Mouse (Mus musculus) heart, postnatal 0 days (tissue): Measurements from ENCODE around the gene Eif2ak3.

Experiments used
- CTCF ChIP-seq: IDR thresholded peaks from 2 replicates; pipeline ENCODE4 v1.5.1; 2016; ENCODE audit warnings: antibody characterized with exemption, control low read depth, low read depth
- EP300 ChIP-seq: IDR thresholded peaks from 2 replicates; pipeline ENCODE4 v1.6.1; 2016; ENCODE audit warnings: antibody characterized with exemption, low read depth

DNA sequence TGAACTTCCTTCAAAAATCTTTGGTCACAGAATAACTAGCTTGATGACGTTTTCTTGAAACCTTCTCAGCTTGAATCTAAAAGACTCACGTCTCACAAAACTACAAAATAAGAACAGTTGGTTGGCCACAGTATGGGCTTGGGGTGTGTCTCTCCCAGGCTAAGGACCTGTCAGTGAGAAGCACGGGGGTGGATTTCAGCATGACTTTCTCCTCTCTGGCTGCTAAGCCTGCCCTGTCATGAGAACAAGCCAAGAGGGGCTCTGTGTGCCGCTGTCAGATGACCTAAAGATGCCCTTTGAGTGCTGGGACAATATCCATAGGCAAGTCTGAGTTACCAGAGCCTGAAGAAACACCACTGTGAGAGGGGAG, 31.8 kb upstream of the Eif2ak3 start:
- TF ChIP-seq EP300 (no peak), CTCF (no peak)
